Mouse (Mus musculus) C2C12 (cell line): ENCODE results near the gene Apod. TPM values are rescaled to one million over a fixed set of nuclear protein-coding genes. Genes with fewer than 3 reads are reported as not detected.

Source experiments
- H3K27me3 ChIP-seq: one replicate; pipeline ENCODE4 v1.6.1; 2011; ENCODE audit not compliant: control insufficient read depth, insufficient read depth, insufficient read length
- H3K36me3 ChIP-seq: one replicate; pipeline ENCODE4 v1.6.1; 2011; ENCODE audit not compliant: control insufficient read depth, insufficient read depth
- H3K4me3 ChIP-seq: one replicate; pipeline ENCODE4 v1.5.1; 2011; ENCODE audit warnings: mild to moderate bottlenecking, control low read depth; ENCODE audit not compliant: poor library complexity, insufficient read depth, severe bottlenecking
- H3K79me2 ChIP-seq: one replicate; pipeline ENCODE4 v1.6.1; 2011; ENCODE audit not compliant: control insufficient read depth, insufficient read depth
- H3K79me3 ChIP-seq: one replicate; pipeline ENCODE4 v1.6.1; 2011; ENCODE audit warnings: low read depth, control low read depth
- H3ac ChIP-seq: one replicate; pipeline ENCODE3; 2011; ENCODE audit warnings: low read depth; ENCODE audit not compliant: control insufficient read depth, insufficient read length
- CEBPB ChIP-seq: IDR thresholded peaks from one replicate; pipeline ENCODE4 v1.6.1; 2011; ENCODE audit warnings: low read depth, mild to moderate bottlenecking, control low read depth, moderate library complexity
- CTCF ChIP-seq: IDR thresholded peaks from one replicate; pipeline ENCODE4 v1.5.1; 2011; ENCODE audit not compliant: control insufficient read depth, insufficient read depth, insufficient read length
- FOSL1 ChIP-seq: IDR thresholded peaks from one replicate; pipeline ENCODE4 v1.8.0; 2011; ENCODE audit warnings: mild to moderate bottlenecking, low read length; ENCODE audit not compliant: poor library complexity, insufficient read depth, severe bottlenecking
- MAX ChIP-seq: IDR thresholded peaks from one replicate; pipeline ENCODE4 v1.6.1; 2011; ENCODE audit warnings: mild to moderate bottlenecking, control low read depth
- MYOD1 ChIP-seq: IDR thresholded peaks from one replicate; pipeline ENCODE4 v1.6.1; 2011; ENCODE audit warnings: low read depth; ENCODE audit not compliant: control insufficient read depth, insufficient read length
- MYOG ChIP-seq: IDR thresholded peaks from one replicate; pipeline ENCODE4 v1.6.1; 2011; ENCODE audit not compliant: control insufficient read depth, insufficient read length; ENCODE audit errors: extremely low read depth
- USF1 ChIP-seq: IDR thresholded peaks from one replicate; pipeline ENCODE4 v1.6.1; 2011; ENCODE audit warnings: low read depth, mild to moderate bottlenecking, control low read depth, moderate library complexity
- long read RNA-seq, 2 experiments: library from polyadenylated mRNA; unstranded; transcript quantifications; one replicate each; pipeline ENCODE4 v2.0.0; 2019 to 2020
- polyA plus RNA-seq: library from polyadenylated mRNA; unstranded; fragments of >200 nt; fragmentation: generic; extraction: Trizol; gene quantifications from one replicate; pipeline ENCODE4 v1.2.1, GENCODE M21; 2012; ENCODE audit warnings: missing spikeins

The Apod gene
- polyA plus RNA-seq: 0.07 TPM
- long read RNA-seq, experiment 1, partial matches to known transcripts: 0 of 2 reads
- long read RNA-seq, experiment 1, other reads (novel, unspliced or antisense): 0 of 2 reads
- long read RNA-seq, experiment 2: 0 reads

DNA sequence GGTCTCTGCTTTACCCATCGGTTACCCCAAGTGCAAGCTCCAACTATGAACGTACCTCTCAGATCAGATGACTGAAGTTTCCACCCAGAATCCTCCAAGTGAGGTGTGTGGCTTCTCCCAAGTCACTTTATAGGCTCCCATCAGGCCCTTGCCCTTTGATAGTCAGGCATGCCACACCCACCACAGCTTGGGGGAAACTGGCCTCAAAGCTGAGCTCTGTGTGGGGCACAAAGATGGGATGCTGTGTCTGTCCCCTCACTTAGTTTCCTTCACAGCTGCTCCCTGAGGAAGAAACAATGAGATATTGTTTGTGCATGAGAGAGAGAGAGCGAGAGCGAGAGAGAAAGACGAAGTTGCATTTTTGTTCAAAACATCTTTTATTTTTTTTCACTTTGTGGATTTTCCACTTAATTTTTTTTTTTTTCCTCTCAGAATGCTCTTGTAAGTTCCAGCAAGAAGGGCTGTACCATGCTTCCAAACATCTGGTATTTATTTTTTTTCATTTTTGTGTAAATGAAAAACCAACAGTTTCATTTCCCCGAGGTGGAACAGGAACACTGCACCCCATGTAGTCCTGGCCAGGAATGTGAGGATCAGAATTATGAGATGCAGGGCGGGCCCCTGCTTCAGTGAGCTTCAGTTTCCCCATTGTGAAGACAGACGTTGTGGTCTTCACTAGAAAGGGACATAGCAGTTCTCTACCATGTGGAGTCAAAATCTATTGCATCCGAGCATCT, at the start of gene Apod:
Apod (minus strand) TSS at position 312 of the 737 bp plus-strand sequence.
- no peak within 1 kb of the TSS for H3ac ChIP-seq
- H3K36me3 ChIP-seq: no peaks in the 10 kb centered on the region
- no peak within 1 kb of the TSS for H3K4me3 ChIP-seq
- no peaks in the 10 kb centered on the region for H3K79me2 ChIP-seq
- no peaks in the 10 kb centered on the region for H3K27me3 ChIP-seq
- no peaks in the 10 kb centered on the region for H3K79me3 ChIP-seq
- TF ChIP-seq MAX (no peak), MYOG (no peak), CTCF (no peak), MYOD1 (no peak), FOSL1 (no peak), USF1 (no peak), CEBPB (no peak)

DNA sequence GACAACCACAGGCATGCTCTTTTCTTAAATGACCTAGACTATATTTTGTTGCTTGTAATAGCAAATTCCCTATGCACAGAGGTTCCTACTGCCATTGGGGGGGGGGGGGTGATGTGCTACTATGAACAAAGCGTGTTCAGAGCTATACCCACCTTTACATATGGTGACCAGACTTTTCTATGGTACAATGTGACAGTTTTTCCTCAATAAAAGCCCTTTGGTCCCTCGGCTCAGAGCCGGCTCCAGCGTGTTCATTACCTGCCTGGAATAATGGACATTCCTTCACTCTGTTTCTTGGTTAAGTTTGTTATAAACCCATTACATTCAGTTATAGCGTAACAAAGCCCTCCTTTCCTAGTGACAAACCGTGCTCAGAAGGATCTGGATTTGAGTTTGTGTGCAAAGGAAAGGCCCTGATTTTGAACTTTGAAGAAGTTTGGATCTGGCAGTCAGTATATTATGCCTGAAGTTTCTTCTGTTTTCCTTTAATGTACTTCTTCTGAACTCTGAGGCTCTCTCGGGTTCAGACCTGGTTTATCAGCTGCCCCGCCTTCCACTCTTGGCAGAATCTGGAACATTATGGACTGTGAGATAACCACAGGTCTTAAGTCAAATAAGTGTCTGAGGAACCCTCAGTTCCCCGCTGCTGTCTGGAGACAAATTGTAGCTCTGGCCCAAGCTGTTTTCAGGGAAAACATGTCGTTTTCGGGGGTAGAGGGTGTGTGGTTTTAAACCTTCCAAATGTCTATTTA, 49.3 kb upstream of the Apod start:
- Histone ChIP-seq H3K79me2 (no peaks in the 10 kb centered on the region), H3ac (no peak overlapping the region), H3K79me3 (no peaks in the 10 kb centered on the region), H3K36me3 (no peaks in the 10 kb centered on the region), H3K4me3 (no peak overlapping the region), H3K27me3 (no peaks in the 10 kb centered on the region)
- TF ChIP-seq USF1 (no peak), CTCF (no peak), FOSL1 (no peak), MAX (no peak), MYOD1 (no peak), CEBPB (no peak), MYOG (no peak)

DNA sequence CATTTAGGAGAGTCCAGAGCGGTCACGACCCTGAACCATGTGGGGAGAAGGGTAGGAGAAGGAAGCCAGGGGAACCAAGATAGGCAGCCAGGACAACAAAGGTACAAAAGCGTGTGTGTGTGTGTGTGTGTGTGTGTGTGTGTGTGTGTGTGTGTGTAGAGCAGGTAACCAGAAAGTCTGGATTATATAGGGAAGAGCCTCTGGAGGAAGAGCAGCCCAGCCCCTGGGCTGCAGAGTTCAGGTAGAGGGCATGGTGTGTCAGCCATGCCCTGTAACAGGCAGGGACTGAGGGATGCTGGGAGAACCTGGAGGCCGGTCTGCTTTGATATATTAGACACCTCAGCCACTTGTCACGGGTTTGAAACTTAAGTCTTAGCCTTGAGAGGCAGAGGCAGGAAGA, 44.9 kb upstream of the Apod start:
- TF ChIP-seq MYOG (no peak), USF1 (no peak), CEBPB (no peak), MAX (no peak), FOSL1 (no peak), CTCF (no peak), MYOD1 (no peak)
- Histone ChIP-seq H3ac (no peak overlapping the region), H3K27me3 (peaks cover 5% of the 10 kb centered on the region), H3K36me3 (no peaks in the 10 kb centered on the region), H3K79me3 (no peaks in the 10 kb centered on the region), H3K79me2 (no peaks in the 10 kb centered on the region), H3K4me3 (no peak overlapping the region)

DNA sequence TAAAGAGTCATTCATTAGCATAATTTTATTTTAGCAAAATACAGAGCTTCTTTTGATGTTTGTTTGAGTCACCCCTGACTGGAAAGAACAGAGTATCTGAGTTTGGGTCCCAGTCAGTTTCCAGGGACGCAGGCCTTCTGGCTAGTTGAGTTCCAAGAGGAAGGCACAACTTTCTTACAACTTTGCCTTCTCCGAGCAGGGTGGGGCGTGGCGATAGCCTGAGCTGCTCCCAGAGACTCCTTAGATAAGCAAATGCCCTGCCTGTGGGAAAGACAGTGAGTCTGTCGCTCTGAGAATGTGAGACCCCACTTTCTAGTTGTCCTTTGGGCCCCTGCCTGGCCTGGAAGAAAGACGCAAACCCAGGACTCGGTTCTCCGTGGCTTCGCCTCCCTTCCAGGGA, 44.4 kb upstream of the Apod start:
- Histone ChIP-seq H3K36me3 (no peaks in the 10 kb centered on the region), H3K79me3 (no peaks in the 10 kb centered on the region), H3K27me3 (peaks cover 5% of the 10 kb centered on the region), H3K79me2 (no peaks in the 10 kb centered on the region), H3K4me3 (no peak overlapping the region), H3ac (no peak overlapping the region)
- TF ChIP-seq FOSL1 (no peak), CEBPB (no peak), USF1 (no peak), MAX (no peak), MYOG (no peak), CTCF (no peak), MYOD1 (no peak)

DNA sequence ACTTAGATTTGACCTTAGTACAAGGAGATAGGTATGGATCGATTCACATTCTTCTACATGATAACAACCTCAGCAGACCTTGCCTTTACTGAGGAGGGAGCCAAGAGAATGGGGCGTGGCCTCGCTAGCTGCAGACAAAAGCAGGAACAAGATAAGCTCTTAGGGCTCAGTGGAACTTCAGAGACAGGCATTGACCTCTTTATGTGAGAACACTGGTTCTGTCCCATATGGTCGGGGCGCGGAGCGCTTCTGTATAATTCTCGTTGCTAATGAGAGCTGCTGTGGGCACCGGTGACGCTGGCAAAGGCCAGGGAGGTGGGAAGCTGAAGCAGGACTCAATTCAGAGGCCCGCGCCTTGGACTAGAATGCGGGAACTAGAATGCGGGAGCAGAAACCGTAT, 44.0 kb upstream of the Apod start:
- Histone ChIP-seq H3K79me3 (no peaks in the 10 kb centered on the region), H3K79me2 (no peaks in the 10 kb centered on the region), H3K4me3 (no peak overlapping the region), H3ac (no peak overlapping the region), H3K36me3 (no peaks in the 10 kb centered on the region), H3K27me3 (peaks cover 5% of the 10 kb centered on the region)
- TF ChIP-seq MYOG: no peak
- no peak for TF ChIP-seq MYOD1

DNA sequence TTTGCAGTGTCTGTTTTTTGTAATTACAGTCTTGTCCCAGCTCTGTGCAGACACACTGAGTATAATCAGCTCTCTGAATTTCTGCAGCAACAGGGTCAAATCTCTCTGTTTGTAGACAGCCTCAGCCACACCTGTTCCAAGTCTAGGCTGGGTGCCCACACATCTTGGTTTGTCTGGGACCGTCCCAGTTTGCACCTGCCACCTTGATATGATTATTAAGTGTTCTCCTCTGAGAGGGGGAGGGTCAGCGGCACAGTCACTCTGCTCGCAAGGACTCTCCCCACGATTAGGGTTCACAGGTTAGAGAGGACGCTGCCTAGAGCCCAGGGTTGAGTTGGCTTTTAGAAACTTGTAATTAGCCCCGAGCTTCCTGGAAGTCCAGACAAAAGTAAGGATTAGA, 41.3 kb upstream of the Apod start:
- no peaks in the 10 kb centered on the region for H3K79me3 ChIP-seq
- TF ChIP-seq MAX (no peak), MYOG (no peak), MYOD1 (no peak), CTCF (no peak), CEBPB (no peak), USF1 (no peak), FOSL1 (no peak)
- H3K4me3 ChIP-seq: no peak overlapping the region
- no peaks in the 10 kb centered on the region for H3K79me2 ChIP-seq
- peaks cover 5% of the 10 kb centered on the region for H3K27me3 ChIP-seq
- H3ac ChIP-seq: no peak overlapping the region
- no peaks in the 10 kb centered on the region for H3K36me3 ChIP-seq
